Mouse (Mus musculus): ENCODE data around the gene Galnt6. TPM values are rescaled to one million over a fixed set of nuclear protein-coding genes. Genes with fewer than 3 reads are reported as not detected.

Gene Galnt6
- total and polyA plus RNA-seq, 2 experiments = 0.42 to 0.46 TPM

DNA sequence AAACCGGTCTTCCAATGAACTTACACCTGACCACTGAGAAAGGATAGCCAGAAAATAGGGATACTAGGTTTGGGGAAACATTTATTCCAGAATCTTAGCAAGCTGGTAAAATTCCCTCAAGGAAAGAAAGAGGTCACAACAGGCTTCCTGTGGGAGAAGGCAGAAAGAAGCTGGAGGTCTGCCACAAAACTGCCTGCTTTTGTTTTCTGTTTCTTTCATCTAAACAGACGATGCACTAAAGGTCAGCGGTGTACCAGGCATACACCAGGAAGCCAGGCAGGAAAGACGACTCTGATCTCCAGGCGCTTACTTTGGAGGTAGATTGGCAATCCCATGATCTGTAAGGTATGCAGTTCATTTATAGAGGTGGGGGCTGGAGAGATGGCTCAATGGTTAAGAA, 58.3 kb downstream of the Galnt6 start:
- Histone ChIP-seq H3K36me3 (ENCODE audit: control insufficient read depth, insufficient read depth, low read length) (no peaks in the 10 kb centered on the region), H3K9ac (ENCODE audit: low read depth, low read length) (no peak overlapping the region), H3K79me2 (ENCODE audit: control insufficient read depth, insufficient read depth, low read length) (no peaks in the 10 kb centered on the region), H3K4me1 (ENCODE audit: control insufficient read depth, insufficient read depth, low read length) (peaks cover 7% of the 10 kb centered on the region; the same call in 1 of the 2 replicates), H3K4me3 (ENCODE audit: insufficient read depth, low read depth, low read length) (no peak overlapping the region), H3K27ac (replicated peaks; ENCODE audit: insufficient read depth, low read depth, low read length) (no peak overlapping the region), H3K27me3 (ENCODE audit: control insufficient read depth, insufficient read depth, low read length) (no peaks in the 10 kb centered on the region)
- DNase-seq (ENCODE audit: extremely low read depth, low read depth, low spot score) = no peak
- WGBS = 73% methylated on average over 5 of the region's 5 CpGs
- TF ChIP-seq CTCF (IDR thresholded peaks at IDR 0.05; ENCODE audit: low read depth, low read length) = no peak
- TF ChIP-seq POLR2A (IDR thresholded peaks at IDR 0.05; ENCODE audit: extremely low read depth, insufficient read depth, low read length) = no peak

DNA sequence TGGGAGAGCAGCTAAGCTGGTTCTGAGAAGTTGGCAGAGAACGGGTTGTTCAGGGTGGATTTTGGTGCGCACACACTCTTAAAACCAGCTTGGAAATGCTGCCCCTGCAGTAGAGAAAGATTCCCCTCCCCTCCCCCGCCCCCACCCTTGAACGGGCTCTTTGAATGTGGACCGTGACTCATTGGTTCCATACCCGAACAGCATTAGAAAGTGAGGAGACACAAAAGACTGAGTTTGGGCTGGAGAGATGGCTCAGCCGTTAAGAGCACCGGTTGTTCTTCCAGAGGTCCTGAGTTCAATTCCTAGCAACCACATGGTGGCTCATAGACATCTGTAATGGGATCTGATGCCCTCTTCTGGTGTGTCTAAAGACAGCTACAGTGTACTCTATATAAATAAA, 59.2 kb downstream of the Galnt6 start:
- Histone ChIP-seq H3K27ac (replicated peaks; ENCODE audit: insufficient read depth, low read depth, low read length) (no peak overlapping the region), H3K36me3 (ENCODE audit: control insufficient read depth, insufficient read depth, low read length) (no peaks in the 10 kb centered on the region), H3K27me3 (ENCODE audit: control insufficient read depth, insufficient read depth, low read length) (no peaks in the 10 kb centered on the region), H3K4me3 (ENCODE audit: insufficient read depth, low read depth, low read length) (no peak overlapping the region), H3K9ac (ENCODE audit: low read depth, low read length) (no peak overlapping the region), H3K4me1 (ENCODE audit: control insufficient read depth, insufficient read depth, low read length) (peaks cover 7% of the 10 kb centered on the region; the same call in 1 of the 2 replicates), H3K79me2 (ENCODE audit: control insufficient read depth, insufficient read depth, low read length) (no peaks in the 10 kb centered on the region)
- no peak for TF ChIP-seq CTCF (IDR thresholded peaks at IDR 0.05; ENCODE audit: low read depth, low read length)
- TF ChIP-seq POLR2A (IDR thresholded peaks at IDR 0.05; ENCODE audit: extremely low read depth, insufficient read depth, low read length) = no peak
- no peak for DNase-seq (ENCODE audit: extremely low read depth, low read depth, low spot score)
- WGBS = 89% methylated on average over 8 of the region's 8 CpGs

DNA sequence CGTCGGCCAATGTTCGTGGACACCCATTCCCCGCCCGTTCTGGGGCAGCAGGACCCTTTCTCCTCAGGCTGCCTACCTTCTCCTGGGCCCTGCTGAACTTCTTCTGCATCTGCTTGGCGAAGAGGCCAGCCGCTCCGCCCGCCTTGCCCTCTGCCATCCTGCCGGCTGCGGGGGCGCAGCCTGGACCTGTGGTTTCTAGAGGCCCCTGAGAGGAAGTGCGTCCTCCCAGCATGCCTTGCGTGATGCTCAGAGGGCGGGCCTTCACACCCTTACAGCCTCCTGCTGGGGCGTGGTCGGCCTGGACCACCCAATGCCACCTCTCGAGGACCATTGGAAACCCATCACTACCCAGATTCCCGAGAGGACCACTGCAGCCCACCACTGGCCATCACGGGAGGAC, 59.8 kb downstream of the Galnt6 start, which contains the start of gene Bin2:
Gene Bin2 (minus strand): TSS at position 217 of the 400 bp plus-strand sequence.
- H3K9ac ChIP-seq (ENCODE audit: low read depth, low read length) = peak within 1 kb of the TSS; percentile 66
- no peak for DNase-seq (ENCODE audit: extremely low read depth, low read depth, low spot score)
- H3K4me3 ChIP-seq (ENCODE audit: insufficient read depth, low read depth, low read length) = peak within 1 kb of the TSS; percentile 71
- no peak for TF ChIP-seq CTCF (IDR thresholded peaks at IDR 0.05; ENCODE audit: low read depth, low read length)
- TF ChIP-seq POLR2A (IDR thresholded peaks at IDR 0.05; ENCODE audit: extremely low read depth, insufficient read depth, low read length) = no peak
- no peaks in the 10 kb centered on the region for H3K79me2 ChIP-seq (ENCODE audit: control insufficient read depth, insufficient read depth, low read length)
- WGBS = 83% methylated on average over 19 of the region's 20 CpGs
- H3K4me1 ChIP-seq (ENCODE audit: control insufficient read depth, insufficient read depth, low read length) = peaks cover 2% of the 10 kb centered on the region; the same call in 1 of the 2 replicates
- 0 out of 2 replicates have a peak within 1 kb of the TSS, but pooled peaks have one; percentile 22 for H3K27ac ChIP-seq (replicated peaks; ENCODE audit: insufficient read depth, low read depth, low read length)
- H3K27me3 ChIP-seq (ENCODE audit: control insufficient read depth, insufficient read depth, low read length) = no peaks in the 10 kb centered on the region
- no peaks in the 10 kb centered on the region for H3K36me3 ChIP-seq (ENCODE audit: control insufficient read depth, insufficient read depth, low read length)

DNA sequence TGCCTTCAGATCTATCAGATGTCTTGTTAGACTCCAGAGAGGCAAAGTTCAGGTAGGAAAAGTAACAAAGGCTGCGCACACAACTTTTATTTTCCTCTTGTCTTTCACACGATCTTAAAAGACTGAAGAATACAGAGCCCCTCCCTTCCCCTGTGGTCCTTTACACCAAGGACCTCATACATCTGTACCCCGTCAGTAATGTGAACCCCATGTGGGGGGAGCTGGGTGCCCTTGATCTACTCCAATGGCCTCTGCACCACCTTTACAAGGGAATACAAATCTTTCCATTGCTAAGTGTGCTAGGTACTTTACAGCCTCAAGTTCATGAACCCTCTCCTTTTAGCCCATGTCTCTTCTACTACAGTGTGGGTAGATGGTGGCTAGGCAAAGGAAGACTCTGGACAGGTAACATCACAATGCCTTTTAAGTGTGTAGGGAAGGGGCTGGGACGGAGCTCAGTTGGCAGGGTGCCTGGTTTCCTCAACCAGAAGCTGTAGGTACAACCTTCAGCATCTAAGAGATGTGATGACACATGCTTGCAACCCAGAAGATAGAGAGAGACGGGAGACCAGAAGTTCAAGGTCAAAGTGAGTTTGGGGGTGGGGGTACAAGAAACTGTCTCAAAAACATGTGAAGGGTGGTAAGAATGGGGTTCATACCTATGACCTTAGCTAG, 61.2 kb downstream of the Galnt6 start:
- H3K27me3 ChIP-seq (ENCODE audit: control insufficient read depth, insufficient read depth, low read length) = no peaks in the 10 kb centered on the region
- no peak overlapping the region for H3K27ac ChIP-seq (replicated peaks; ENCODE audit: insufficient read depth, low read depth, low read length)
- WGBS = 78% methylated on average over 5 of the region's 5 CpGs

DNA sequence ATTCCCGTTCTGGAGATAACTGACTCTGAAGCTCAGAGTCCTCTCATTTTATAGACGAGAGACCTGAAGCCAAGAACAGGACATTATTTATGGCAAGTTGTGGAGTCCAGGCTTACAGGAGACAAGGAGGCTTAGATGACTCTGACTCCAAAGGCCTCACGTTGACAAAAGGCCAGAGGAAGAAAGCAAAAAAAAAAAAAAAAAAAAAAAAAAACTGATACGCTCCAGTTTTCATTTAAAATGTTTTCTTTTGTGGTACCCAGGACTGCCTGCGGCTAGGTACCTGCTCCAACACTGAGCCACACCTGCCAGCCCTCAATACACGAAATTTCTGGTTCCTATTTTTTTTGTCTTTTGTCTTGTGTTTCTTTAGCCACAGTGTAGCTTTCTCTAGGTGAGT, 61.8 kb downstream of the Galnt6 start:
- no peak overlapping the region for H3K4me3 ChIP-seq (ENCODE audit: insufficient read depth, low read depth, low read length)
- WGBS = 73% methylated on average over 6 of the region's 6 CpGs

More for the DNA sequence above, 61.2 kb downstream of the Galnt6 start:
- no peak for DNase-seq (ENCODE audit: extremely low read depth, low read depth, low spot score)
- TF ChIP-seq CTCF (IDR thresholded peaks at IDR 0.05; ENCODE audit: low read depth, low read length) = no peak
- TF ChIP-seq POLR2A (IDR thresholded peaks at IDR 0.05; ENCODE audit: extremely low read depth, insufficient read depth, low read length) = no peak
- Histone ChIP-seq H3K9ac (ENCODE audit: low read depth, low read length) (no peak overlapping the region), H3K79me2 (ENCODE audit: control insufficient read depth, insufficient read depth, low read length) (no peaks in the 10 kb centered on the region), H3K36me3 (ENCODE audit: control insufficient read depth, insufficient read depth, low read length) (no peaks in the 10 kb centered on the region), H3K4me1 (ENCODE audit: control insufficient read depth, insufficient read depth, low read length) (peaks cover 8% of the 10 kb centered on the region; the same call in 1 of the 2 replicates), H3K4me3 (ENCODE audit: insufficient read depth, low read depth, low read length) (no peak overlapping the region; the same call in 1 of the 2 replicates)

DNA sequence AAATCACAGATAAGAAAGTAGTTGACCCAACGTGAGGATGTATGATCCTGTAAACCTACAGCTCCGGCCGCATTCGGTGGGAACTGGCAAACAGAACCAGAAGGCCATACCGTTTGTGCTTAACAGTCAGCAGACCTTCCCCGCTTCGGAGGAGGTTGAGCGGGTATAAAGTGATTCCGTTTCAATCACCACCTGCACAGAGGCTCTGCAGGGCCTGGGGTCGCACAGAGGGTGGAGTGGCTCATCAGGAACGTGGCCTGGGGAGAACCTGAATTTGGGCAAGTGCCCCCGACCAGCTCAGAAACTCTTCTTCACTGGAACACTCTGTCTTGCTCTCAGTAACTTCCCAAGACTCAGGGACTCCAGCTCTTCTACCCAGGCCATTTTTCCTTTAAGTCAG, 62.3 kb downstream of the Galnt6 start:
- 64% methylated on average over 12 of the region's 12 CpGs for WGBS
- Histone ChIP-seq H3K4me3 (ENCODE audit: insufficient read depth, low read depth, low read length) (peak overlapping the region; percentile 1; the same call in 1 of the 2 replicates), H3K79me2 (ENCODE audit: control insufficient read depth, insufficient read depth, low read length) (no peaks in the 10 kb centered on the region), H3K27ac (replicated peaks; ENCODE audit: insufficient read depth, low read depth, low read length) (peak overlapping the region; percentile 17), H3K27me3 (ENCODE audit: control insufficient read depth, insufficient read depth, low read length) (no peaks in the 10 kb centered on the region), H3K36me3 (ENCODE audit: control insufficient read depth, insufficient read depth, low read length) (no peaks in the 10 kb centered on the region), H3K9ac (ENCODE audit: low read depth, low read length) (no peak overlapping the region; the same call in 1 of the 2 replicates), H3K4me1 (ENCODE audit: control insufficient read depth, insufficient read depth, low read length) (peaks cover 8% of the 10 kb centered on the region; the same call in 1 of the 2 replicates)
- DNase-seq (ENCODE audit: extremely low read depth, low read depth, low spot score) = no peak
- no peak for TF ChIP-seq POLR2A (IDR thresholded peaks at IDR 0.05; ENCODE audit: extremely low read depth, insufficient read depth, low read length)
- no peak for TF ChIP-seq CTCF (IDR thresholded peaks at IDR 0.05; ENCODE audit: low read depth, low read length)

More for the DNA sequence above, 61.8 kb downstream of the Galnt6 start:
- Histone ChIP-seq H3K27ac (replicated peaks; ENCODE audit: insufficient read depth, low read depth, low read length) (peak overlapping the region; percentile 17), H3K4me1 (ENCODE audit: control insufficient read depth, insufficient read depth, low read length) (peaks cover 8% of the 10 kb centered on the region; the same call in 1 of the 2 replicates), H3K36me3 (ENCODE audit: control insufficient read depth, insufficient read depth, low read length) (no peaks in the 10 kb centered on the region), H3K79me2 (ENCODE audit: control insufficient read depth, insufficient read depth, low read length) (no peaks in the 10 kb centered on the region), H3K27me3 (ENCODE audit: control insufficient read depth, insufficient read depth, low read length) (no peaks in the 10 kb centered on the region), H3K9ac (ENCODE audit: low read depth, low read length) (no peak overlapping the region)
- TF ChIP-seq POLR2A (IDR thresholded peaks at IDR 0.05; ENCODE audit: extremely low read depth, insufficient read depth, low read length) (no peak), CTCF (IDR thresholded peaks at IDR 0.05; ENCODE audit: low read depth, low read length) (no peak)
- DNase-seq (ENCODE audit: extremely low read depth, low read depth, low spot score) = no peak
